Mouse (Mus musculus): ENCODE data around the gene Gm3685.
"Not testable (repeated sequence)": the region's sequence is repeated elsewhere in the genome, so short reads cannot be mapped to it uniquely, and the experiment has no call there.

The Gm3685 gene

DNA sequence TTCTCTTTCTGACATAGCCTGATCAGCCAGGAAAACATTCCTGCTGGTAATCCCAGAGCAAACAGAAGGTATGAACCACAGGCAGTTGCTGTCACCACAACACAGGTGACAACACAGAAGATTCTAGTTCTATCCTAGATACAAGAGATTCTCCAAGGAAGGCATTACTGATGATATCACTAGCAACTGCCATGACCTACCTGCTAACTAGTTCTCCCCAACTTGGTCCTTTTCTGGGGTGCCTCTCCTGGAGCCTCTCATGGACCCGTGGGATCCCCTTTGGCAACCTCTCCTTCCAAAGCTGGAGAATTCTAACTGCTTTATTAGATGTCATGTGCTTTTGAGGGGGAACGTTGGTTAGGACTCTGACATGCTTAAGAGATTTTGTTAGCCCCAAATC lies at the start of gene Gm3685:
Gm3685 (minus strand) TSS at position 101 of the 400 bp plus-strand sequence.
- DNase-seq (ENCODE audit: low spot score): not testable (repeated sequence)

GRCm38 (mm10) chr14:7026781-7027749 lies 17.7 kb downstream of the Gm3685 start, which contains the start of gene Gm10406:
Gm10406 (minus strand) TSS chr14:7027449.
- DNase-seq (ENCODE audit: low spot score): not testable (repeated sequence)

GRCm38 (mm10) chr14:7026274-7026673 lies 18.5 kb downstream of the Gm3685 start:
- not testable (repeated sequence) for DNase-seq (ENCODE audit: low spot score)
